Mouse (Mus musculus): ENCODE measurements around the gene Itih3.

- no peak for TF ChIP-seq CTCF (conservative IDR thresholded peaks at IDR 0.05; ENCODE audit: insufficient read depth, insufficient read length, low read depth, low read length)
- TF ChIP-seq POLR2A (IDR thresholded peaks at IDR 0.05; ENCODE audit: low read depth, low read length) = no peak
Measured at GRCm38 (mm10) chr14:30862368-30862767, 61.2 kb downstream of the Itih3 start.
